Mouse (Mus musculus) liver, embryonic 14.5 days (tissue): ENCODE data around the gene Fndc9. TPM values are rescaled to one million over a fixed set of nuclear protein-coding genes. Genes with fewer than 3 reads are reported as not detected.

Experiments
- ATAC-seq: fragments of 200-750 bp; cut with Nextera tagmentation; 2 replicates; pipeline ENCODE4 v1.8.0; 2017; ENCODE audit warnings: moderate number of reproducible peaks, mild to moderate bottlenecking, moderate library complexity; ENCODE audit not compliant: insufficient read depth
- DNase-seq, 3 experiments: peaks; one replicate each; pipeline ENCODE4 v3.0.0-alpha.2; 2012 to 2013; ENCODE audit warnings: low read depth in 3 of 3, low spot score in 3 of 3
- H3K27ac ChIP-seq: fragments of 300-500 bp; sonication (generic); 2 replicates; pipeline ENCODE4 v1.5.1; 2014; ENCODE audit warnings: moderate library complexity, mild to moderate bottlenecking, control low read depth, inconsistent platforms
- H3K27me3 ChIP-seq: fragments of 300-500 bp; sonication (generic); 2 replicates; pipeline ENCODE4 v1.6.1; 2014; ENCODE audit warnings: mild to moderate bottlenecking, low read length, moderate library complexity; ENCODE audit not compliant: control insufficient read depth, insufficient read depth
- H3K36me3 ChIP-seq: fragments of 300-500 bp; sonication (generic); replicated peaks from 2 replicates; pipeline ENCODE4 v1.6.1; 2014; ENCODE audit warnings: low read depth; ENCODE audit not compliant: control insufficient read depth, insufficient read depth
- H3K4me1 ChIP-seq, 2 experiments: fragments of 200-500 bp in 1 of 2; fragments of 300-500 bp in 1 of 2; sonication (generic) in 1 of 2; replicated peaks; 2 replicates each; pipeline ENCODE4 v1.6.1; 2012 to 2014; ENCODE audit warnings: antibody characterized with exemption in 1 of 2, inconsistent platforms in 1 of 2, low read length in 1 of 2; ENCODE audit not compliant: control insufficient read depth in 2 of 2, insufficient read depth in 2 of 2
- H3K4me2 ChIP-seq: fragments of 300-500 bp; sonication (generic); 2 replicates; pipeline ENCODE4 v1.6.1; 2014; ENCODE audit warnings: low read depth, mild to moderate bottlenecking, control low read depth, moderate library complexity
- H3K4me3 ChIP-seq, 2 experiments: fragments of 200-500 bp in 1 of 2; fragments of 300-500 bp in 1 of 2; sonication (generic) in 1 of 2; 2 replicates each; pipeline ENCODE4 v1.5.1; 2012 to 2014; ENCODE audit warnings: low read depth in 2 of 2, low read length in 2 of 2, mild to moderate bottlenecking in 2 of 2, control low read depth in 1 of 2, inconsistent platforms in 1 of 2, moderate library complexity in 1 of 2; ENCODE audit not compliant: insufficient read depth in 1 of 2
- H3K9ac ChIP-seq: fragments of 300-500 bp; sonication (generic); replicated peaks from 2 replicates; pipeline ENCODE4 v1.6.1; 2014; ENCODE audit warnings: mild to moderate bottlenecking, control low read depth, moderate library complexity
- H3K9me3 ChIP-seq: fragments of 300-500 bp; sonication (generic); 2 replicates; pipeline ENCODE4 v1.6.1; 2016; ENCODE audit warnings: low read length, mixed read lengths; ENCODE audit not compliant: control insufficient read depth
- CTCF ChIP-seq: IDR thresholded peaks from 2 replicates; pipeline ENCODE4 v1.5.1; 2016; ENCODE audit warnings: antibody characterized with exemption, low read depth, control low read depth
- EP300 ChIP-seq: IDR thresholded peaks from 2 replicates; pipeline ENCODE4 v1.6.1; 2016; ENCODE audit warnings: antibody characterized with exemption, low read depth
- WGBS: fragments of 180-500 bp; shearing (Covaris S2); extraction: QIAGEN DNeasy Blood & Tissue Kit; methylation state at CpG from one replicate; pipeline ENCODE4 v1.1.7; 2014; ENCODE audit not compliant: insufficient replicate concordance; 5-methylcytosine and 5-hydroxymethylcytosine counted together
- polyA plus RNA-seq, 2 experiments: library from polyadenylated mRNA; depleted of rRNA in 1 of 2; stranded (reverse) in 1 of 2; unstranded in 1 of 2; fragments of >200 nt; fragmentation: Nextera tagmentation in 1 of 2; extraction: Ambion mirVana in 1 of 2; gene quantifications; 2 replicates each; pipeline versions ENCODE4 v1.2.1 to v1.2.3; 2012 to 2014

The Fndc9 gene
- polyA plus RNA-seq, 2 experiments, result not detected

GRCm38 (mm10) chr11:46218584-46218983 lies 16.7 kb upstream of the Fndc9 start:
- no peaks in the 10 kb centered on the region for H3K9me3 ChIP-seq
- peaks cover 0 to 11% of the 10 kb centered on the region in 2 experiments; a peak in 2 of 4 replicates for H3K4me1 ChIP-seq
- no peak for TF ChIP-seq EP300
- TF ChIP-seq CTCF, result no peak
- no peak for ATAC-seq
- H3K27ac ChIP-seq, result no peak overlapping the region
- no peak overlapping the region for H3K4me2 ChIP-seq
- H3K9ac ChIP-seq, result no peak overlapping the region
- H3K4me3 ChIP-seq, result no peak overlapping the region
- no peaks in the 10 kb centered on the region for H3K36me3 ChIP-seq
- H3K27me3 ChIP-seq, result no peaks in the 10 kb centered on the region
- whole genome bisulfite sequencing, result 40% methylated on average over 5 of the region's 5 CpGs
- DNase-seq, result no peak

GRCm38 (mm10) chr11:46219380-46219779 lies 16.0 kb upstream of the Fndc9 start:
- 61% methylated on average over 9 of the region's 9 CpGs for WGBS
- H3K36me3 ChIP-seq, result no peaks in the 10 kb centered on the region
- no peaks in the 10 kb centered on the region for H3K9me3 ChIP-seq
- peaks cover 0 to 7% of the 10 kb centered on the region in 2 experiments; a peak in 2 of 4 replicates for H3K4me1 ChIP-seq
- H3K4me3 ChIP-seq, result no peak overlapping the region
- ATAC-seq (no peak), DNase-seq (no peak)
- H3K4me2 ChIP-seq, result no peak overlapping the region
- TF ChIP-seq CTCF (no peak), EP300 (no peak)
- no peak overlapping the region for H3K27ac ChIP-seq
- H3K27me3 ChIP-seq, result no peaks in the 10 kb centered on the region
- H3K9ac ChIP-seq, result no peak overlapping the region

- no peak overlapping the region for H3K4me2 ChIP-seq
- H3K9me3 ChIP-seq, result no peaks in the 10 kb centered on the region
- no peak for TF ChIP-seq EP300
- TF ChIP-seq CTCF, result no peak
- no peak overlapping the region for H3K27ac ChIP-seq
- H3K36me3 ChIP-seq, result no peaks in the 10 kb centered on the region
- H3K9ac ChIP-seq, result no peak overlapping the region
- no peak overlapping the region for H3K4me3 ChIP-seq
- WGBS, result 68% methylated on average over 2 of the region's 2 CpGs
- no peak for DNase-seq
- no peak for ATAC-seq
- H3K4me1 ChIP-seq, result no peaks in the 10 kb centered on the region
- no peaks in the 10 kb centered on the region for H3K27me3 ChIP-seq
Observed at GRCm38 (mm10) chr11:46220211-46220610, 15.1 kb upstream of the Fndc9 start.

DNA sequence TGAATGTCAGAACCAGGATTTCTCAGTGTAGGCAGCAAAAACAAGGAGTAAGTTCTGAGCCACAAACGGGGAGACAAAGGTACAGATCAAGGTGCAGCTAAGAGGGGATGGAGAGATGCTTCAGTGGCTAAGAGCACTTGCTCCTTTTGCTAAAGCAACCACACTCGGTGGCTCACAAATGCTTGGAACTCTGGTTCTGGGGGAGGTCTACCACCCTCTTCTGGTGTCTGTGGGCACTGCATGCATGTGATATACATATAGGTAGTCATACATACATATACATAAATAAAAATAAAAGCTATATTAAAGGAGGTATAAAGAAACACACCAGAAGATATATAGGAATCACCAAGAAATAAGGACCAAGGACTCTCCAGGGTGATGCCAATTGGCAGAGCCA lies 11.8 kb upstream of the Fndc9 start:
- WGBS, result 69% methylated on average over 2 of the region's 2 CpGs
- no peak for DNase-seq
- ATAC-seq, result no peak
- TF ChIP-seq EP300, result no peak
- TF ChIP-seq CTCF, result peak; percentile 26; the same call in 1 of the 2 replicates
- Histone ChIP-seq H3K27ac (no peak overlapping the region), H3K4me1 (no peaks in the 10 kb centered on the region), H3K27me3 (no peaks in the 10 kb centered on the region), H3K4me2 (no peak overlapping the region), H3K36me3 (no peaks in the 10 kb centered on the region), H3K9me3 (no peaks in the 10 kb centered on the region), H3K4me3 (no peak overlapping the region), H3K9ac (no peak overlapping the region)

- WGBS, result 68% methylated on average over 5 of the region's 5 CpGs
Observed at GRCm38 (mm10) chr11:46225345-46225744, 10.0 kb upstream of the Fndc9 start.

More at GRCm38 (mm10) chr11:46225345-46225744, 10.0 kb upstream of the Fndc9 start:
- H3K4me2 ChIP-seq, result no peak overlapping the region
- H3K4me1 ChIP-seq, result no peaks in the 10 kb centered on the region
- no peaks in the 10 kb centered on the region for H3K27me3 ChIP-seq
- no peaks in the 10 kb centered on the region for H3K9me3 ChIP-seq
- no peak overlapping the region for H3K4me3 ChIP-seq
- no peak overlapping the region for H3K9ac ChIP-seq
- no peak overlapping the region for H3K27ac ChIP-seq
- TF ChIP-seq CTCF (no peak), EP300 (no peak)
- ATAC-seq (no peak), DNase-seq (no peak)
- H3K36me3 ChIP-seq, result no peaks in the 10 kb centered on the region
